Mouse (Mus musculus): ENCODE measurements at regions not wholly inside any gene's neighbourhood (a gene's known extent, or its start where the extent isn't known, plus 50 kb on each side); places are given as distances from the start of the nearest gene placed in this dataset.

GRCm38 (mm10) chr9:43387397-43387796, 76.7 kb downstream of the Trim29 start:
- TF ChIP-seq CTCF (IDR thresholded peaks at IDR 0.05; ENCODE audit: control insufficient read depth, insufficient read depth, insufficient replicate concordance, low read depth, low read length): no peak
- TF ChIP-seq POLR2A (IDR thresholded peaks at IDR 0.05; ENCODE audit: control insufficient read depth, low read depth, low read length): no peak
